Mouse (Mus musculus): ENCODE results near the gene Tmtc2.

Tmtc2 gene

GRCm38 (mm10) chr10:105405856-105406527 is 168.3 kb downstream of the Tmtc2 start:
- no peak for DNase-seq

- DNase-seq: no peak
Observed at GRCm38 (mm10) chr10:105403931-105404330, 170.3 kb downstream of the Tmtc2 start.

GRCm38 (mm10) chr10:105402481-105402779 is 171.8 kb downstream of the Tmtc2 start:
- DNase-seq: no peak

- no peak for DNase-seq
Observed at GRCm38 (mm10) chr10:105401754-105402480, 172.3 kb downstream of the Tmtc2 start.

GRCm38 (mm10) chr10:105399316-105399715 is 174.9 kb downstream of the Tmtc2 start:
- DNase-seq: no peak

- DNase-seq: no peak
Observed at GRCm38 (mm10) chr10:105384065-105384464, 190.2 kb downstream of the Tmtc2 start.

- no peak for DNase-seq
Observed at GRCm38 (mm10) chr10:105381705-105382104, 192.5 kb downstream of the Tmtc2 start.

GRCm38 (mm10) chr10:105381202-105381601 is 193.0 kb downstream of the Tmtc2 start:
- DNase-seq: peak; percentile 29

GRCm38 (mm10) chr10:105380584-105380983 is 193.7 kb downstream of the Tmtc2 start:
- DNase-seq: peak; percentile 39

- no peak for DNase-seq
Observed at GRCm38 (mm10) chr10:105377711-105378110, 196.5 kb downstream of the Tmtc2 start.

- no peak for DNase-seq
Observed at GRCm38 (mm10) chr10:105373265-105373664, 201.0 kb downstream of the Tmtc2 start.

GRCm38 (mm10) chr10:105368242-105368641 is 206.0 kb downstream of the Tmtc2 start:
- DNase-seq: no peak

GRCm38 (mm10) chr10:105364480-105364879 is 209.8 kb downstream of the Tmtc2 start:
- no peak for DNase-seq

- DNase-seq: no peak
Observed at GRCm38 (mm10) chr10:105350301-105350700, 223.9 kb downstream of the Tmtc2 start.

- DNase-seq: no peak
Observed at GRCm38 (mm10) chr10:105345920-105346319, 228.3 kb downstream of the Tmtc2 start.

GRCm38 (mm10) chr10:105332856-105333255 is 241.4 kb downstream of the Tmtc2 start:
- peak; percentile 6 for DNase-seq

GRCm38 (mm10) chr10:105330327-105330726 is 243.9 kb downstream of the Tmtc2 start:
- DNase-seq: peak; percentile 27

- no peak for DNase-seq
Observed at GRCm38 (mm10) chr10:105323646-105324192, 250.5 kb downstream of the Tmtc2 start.

- DNase-seq: no peak
Observed at GRCm38 (mm10) chr10:105319299-105320057, 254.8 kb downstream of the Tmtc2 start.

- DNase-seq: no peak
Observed at GRCm38 (mm10) chr10:105318869-105319268, 255.4 kb downstream of the Tmtc2 start.

- DNase-seq: no peak
Observed at GRCm38 (mm10) chr10:105312986-105313385, 261.3 kb downstream of the Tmtc2 start.

GRCm38 (mm10) chr10:105297560-105297959 is 276.7 kb downstream of the Tmtc2 start:
- DNase-seq: no peak

GRCm38 (mm10) chr10:105292961-105293360 is 281.3 kb downstream of the Tmtc2 start:
- DNase-seq: no peak

GRCm38 (mm10) chr10:105288472-105288871 is 285.8 kb downstream of the Tmtc2 start:
- no peak for DNase-seq

All from embryo, embryonic 11 days (tissue).